Mouse (Mus musculus) spleen, embryonic (tissue): Measurements from ENCODE around the gene Ggps1.
"Not testable (repeated sequence)": the region's sequence is repeated elsewhere in the genome, so short reads cannot be mapped to it uniquely, and the experiment has no call there.

Experiments
- CTCF ChIA-PET: fragments of 350-600 bp; sonication (Branson Sonifier 250); formaldehyde crosslinking; loops from one replicate; lab custom pipeline; 2022; lab: Charles Lee

Ggps1 gene

DNA sequence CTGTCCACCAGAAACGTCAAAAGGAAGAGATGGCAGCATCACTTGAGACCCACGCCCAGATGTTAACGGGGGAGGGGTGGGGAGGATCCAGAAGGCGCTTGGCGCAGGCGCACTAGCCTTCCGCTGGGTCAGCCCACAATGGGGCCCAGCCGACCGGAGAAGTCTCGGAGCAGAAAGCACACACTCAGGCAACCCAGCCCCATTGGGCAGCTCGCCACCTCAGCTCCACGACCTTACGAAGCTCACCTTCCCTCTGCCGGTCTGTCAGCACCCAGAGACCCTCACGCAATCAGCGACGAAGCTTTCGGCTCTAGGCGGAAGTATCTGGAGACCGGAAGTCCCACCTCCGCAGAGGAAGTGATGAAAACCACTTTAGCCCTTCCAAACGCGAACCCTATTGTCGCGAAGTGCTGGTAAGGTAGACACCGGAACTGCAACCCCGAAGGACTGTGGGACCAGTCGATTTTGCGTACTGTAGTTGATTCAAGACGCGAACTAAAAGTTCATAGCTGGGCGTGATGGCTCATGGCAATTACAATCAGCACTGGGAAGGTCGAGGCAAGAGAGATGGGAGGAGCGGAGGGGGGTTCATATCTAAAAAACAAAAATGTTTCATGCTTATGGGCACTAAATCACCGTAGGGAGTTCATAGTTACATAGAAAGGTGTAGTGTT, 23.9 kb downstream of the Ggps1 start, which contains the start of gene Tbce:
TSS of gene Tbce (minus strand) at position 347 of the 674 bp plus-strand sequence.
- CTCF ChIA-PET, result interaction anchor here (0.8 to 0.9 kb wide), 2 partner anchors 22 to 23 kb away, joined by 3 read pairs; no protein-coding TSS in a partner anchor

DNA sequence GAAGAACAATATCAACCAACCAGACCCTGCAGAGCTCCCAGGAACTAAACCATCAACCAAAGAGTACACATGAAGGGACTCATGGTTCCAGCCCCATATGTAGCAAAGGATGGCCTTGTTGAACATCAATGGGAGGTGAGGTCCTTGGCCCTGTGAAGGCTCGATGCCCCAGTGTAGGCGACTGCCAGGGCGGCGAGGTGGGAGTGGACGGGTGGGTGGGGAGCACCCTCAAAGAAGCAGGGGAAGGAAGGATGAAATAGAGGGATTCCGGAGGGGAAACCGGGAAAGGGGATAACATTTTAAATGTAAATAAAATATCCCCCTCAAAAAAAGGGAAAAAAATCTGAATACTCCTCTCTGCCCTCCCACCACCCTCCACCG, 24.4 kb downstream of the Ggps1 start:
- CTCF ChIA-PET, result interaction anchor here (0.9 kb wide), 1 partner anchor 22 kb away, joined by 3 read pairs; no protein-coding TSS in a partner anchor

GRCm38 (mm10) chr13:14035875-14036630, 27.2 kb downstream of the Ggps1 start:
- CTCF ChIA-PET, result no interaction called here

GRCm38 (mm10) chr13:14035352-14035751, 27.9 kb downstream of the Ggps1 start:
- CTCF ChIA-PET, result interaction anchor here (0.6 kb wide), 1 partner anchor 10 kb away, joined by 9 read pairs; no protein-coding TSS in a partner anchor

DNA sequence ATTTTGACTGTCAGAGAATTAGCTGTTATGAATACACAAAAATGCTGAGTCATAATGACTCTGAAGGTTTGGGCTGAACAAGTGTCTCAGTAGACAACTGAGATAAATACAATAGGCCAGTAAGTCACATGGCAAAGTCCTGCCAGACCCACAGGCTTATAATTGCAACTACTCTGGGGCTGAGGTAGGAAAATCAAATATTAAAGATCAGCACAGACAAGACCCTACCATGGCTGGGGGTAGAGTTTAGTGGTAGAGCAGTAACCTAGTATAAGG, 29.3 kb downstream of the Ggps1 start:
- CTCF ChIA-PET, result no interaction called here

DNA sequence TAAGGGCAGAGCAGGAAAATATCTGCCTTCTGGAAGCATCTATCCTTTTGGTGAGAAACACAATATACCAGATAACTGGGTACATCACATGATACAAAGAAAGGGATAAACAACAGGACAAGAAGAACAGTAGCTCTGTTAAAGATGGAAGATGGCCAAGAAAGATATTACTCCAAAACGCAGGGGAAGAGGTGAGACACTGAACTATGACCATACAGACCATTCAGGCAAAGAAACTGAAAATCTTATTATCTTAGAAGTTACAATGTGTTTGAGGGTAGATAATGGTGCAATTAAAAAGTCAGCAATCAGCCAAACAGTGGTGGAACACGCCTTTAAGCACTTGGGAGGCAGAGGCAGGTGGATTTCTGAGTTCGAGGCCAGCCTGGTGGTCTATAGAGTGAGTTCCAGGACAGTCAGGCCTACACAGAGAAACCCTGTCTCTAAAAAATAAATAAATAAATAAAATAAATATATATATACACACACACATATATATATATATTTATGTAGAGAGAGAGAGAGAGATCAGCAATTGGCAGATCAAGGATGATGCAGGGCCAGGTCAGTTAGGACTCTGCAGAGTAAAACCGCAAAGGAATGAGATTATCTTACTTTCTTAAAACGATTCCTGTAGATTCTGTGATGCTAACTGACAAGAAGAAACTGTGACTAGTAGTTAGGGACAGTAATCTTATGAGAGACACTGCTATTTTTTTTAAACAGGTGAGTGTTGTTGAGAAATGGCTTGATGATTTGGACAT, 29.8 kb downstream of the Ggps1 start:
- CTCF ChIA-PET, result no interaction called here

DNA sequence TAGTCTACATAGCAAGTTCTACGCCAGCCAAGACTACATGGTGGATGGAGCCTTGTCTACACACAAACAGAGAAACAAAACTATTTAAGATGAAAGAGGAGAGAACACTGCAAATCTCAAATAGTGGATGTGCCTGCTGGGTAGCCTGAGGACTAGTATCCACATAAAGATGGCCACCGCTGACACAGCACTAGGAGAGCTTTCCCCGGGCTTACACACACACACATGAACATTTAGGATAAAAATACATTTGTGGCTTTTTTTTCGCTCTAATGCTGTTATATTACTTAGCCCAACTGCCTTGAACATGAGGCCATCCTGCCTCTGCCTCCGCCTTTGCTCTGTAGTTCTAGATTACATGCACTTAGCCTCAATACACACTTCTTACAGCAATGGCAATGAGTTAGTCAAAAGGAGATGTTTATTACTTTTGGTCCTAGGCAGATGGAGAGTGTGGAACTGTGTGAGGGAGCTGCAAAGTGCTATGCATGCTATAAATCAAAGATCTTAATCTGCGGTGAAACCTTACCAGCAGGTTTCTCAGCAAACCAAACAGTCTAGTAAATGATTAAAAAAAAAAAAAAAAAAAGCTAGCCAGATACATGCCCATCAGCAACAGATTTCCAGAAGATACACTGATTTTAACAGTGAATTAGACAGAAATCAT, 37.0 kb downstream of the Ggps1 start:
- CTCF ChIA-PET, result no interaction called here

DNA sequence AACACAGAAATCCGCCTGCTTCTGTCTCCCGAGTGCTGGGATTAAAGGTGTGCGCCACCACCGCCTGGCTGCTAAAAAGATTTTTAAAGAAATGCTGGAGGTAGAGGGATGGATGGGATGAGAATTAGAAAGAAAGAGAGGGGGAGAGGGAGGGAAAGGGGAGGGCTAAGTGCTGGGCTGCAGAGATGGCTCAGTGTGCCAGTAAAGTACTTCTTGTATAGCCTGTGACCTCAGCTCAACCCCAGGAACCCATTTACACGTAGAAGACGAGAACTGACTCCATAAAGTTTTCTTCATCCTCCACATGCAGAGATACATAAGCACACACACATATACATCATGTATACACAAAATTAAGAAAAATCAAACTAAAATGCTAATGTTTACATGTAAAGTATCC, 37.7 kb downstream of the Ggps1 start:
- CTCF ChIA-PET, result interaction anchor here (0.6 kb wide), 1 partner anchor 10 kb away, joined by 9 read pairs; no protein-coding TSS in a partner anchor

DNA sequence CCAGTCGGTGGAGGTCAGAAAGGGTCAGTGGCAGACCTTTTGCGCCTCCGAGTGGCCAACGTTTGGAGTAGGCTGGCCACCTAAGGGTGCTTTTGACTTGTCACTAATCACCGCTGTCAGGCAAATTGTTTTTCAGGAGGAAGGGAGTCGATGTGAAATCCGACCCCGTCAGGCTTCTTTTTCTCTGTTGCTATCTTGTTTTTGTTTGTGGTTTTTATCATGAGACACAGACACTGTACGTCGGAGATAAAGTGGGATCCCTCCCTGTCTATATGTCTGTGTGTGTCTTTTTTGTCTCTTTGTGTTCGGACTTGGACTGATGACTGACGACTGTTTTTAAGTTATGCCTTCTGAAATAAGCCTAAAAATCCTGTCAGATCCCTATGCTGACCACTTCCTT, 41.9 kb downstream of the Ggps1 start:
- CTCF ChIA-PET, result not testable (repeated sequence)

- CTCF ChIA-PET, result no interaction called here
These were observed 44.4 kb downstream of the Ggps1 start for GRCm38 (mm10) chr13:14018852-14019251.

DNA sequence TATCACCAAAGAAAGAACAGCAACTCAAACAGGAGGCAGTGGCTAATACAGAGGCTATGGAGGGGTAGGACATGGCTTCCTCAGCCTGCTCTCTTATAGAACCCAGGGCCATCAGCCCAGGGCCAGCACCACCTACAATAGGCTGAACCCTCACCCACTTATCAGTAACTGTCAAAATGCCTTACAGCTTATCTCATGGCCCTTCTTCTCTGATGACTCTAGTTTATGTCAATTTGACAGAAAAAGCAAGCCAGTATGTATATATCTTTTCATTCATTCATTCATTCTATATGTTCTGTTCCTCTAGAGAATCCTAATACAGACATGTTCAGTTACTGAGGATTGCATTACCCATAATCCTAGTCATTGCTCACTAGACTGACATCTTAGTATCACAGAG, 45.0 kb downstream of the Ggps1 start:
- CTCF ChIA-PET, result no interaction called here

GRCm38 (mm10) chr13:14015609-14016008, 47.7 kb downstream of the Ggps1 start:
- CTCF ChIA-PET, result no interaction called here

- CTCF ChIA-PET, result no interaction called here
These were observed 48.7 kb downstream of the Ggps1 start for GRCm38 (mm10) chr13:14014540-14014939.

GRCm38 (mm10) chr13:14014001-14014400, 49.3 kb downstream of the Ggps1 start:
- CTCF ChIA-PET, result no interaction called here

DNA sequence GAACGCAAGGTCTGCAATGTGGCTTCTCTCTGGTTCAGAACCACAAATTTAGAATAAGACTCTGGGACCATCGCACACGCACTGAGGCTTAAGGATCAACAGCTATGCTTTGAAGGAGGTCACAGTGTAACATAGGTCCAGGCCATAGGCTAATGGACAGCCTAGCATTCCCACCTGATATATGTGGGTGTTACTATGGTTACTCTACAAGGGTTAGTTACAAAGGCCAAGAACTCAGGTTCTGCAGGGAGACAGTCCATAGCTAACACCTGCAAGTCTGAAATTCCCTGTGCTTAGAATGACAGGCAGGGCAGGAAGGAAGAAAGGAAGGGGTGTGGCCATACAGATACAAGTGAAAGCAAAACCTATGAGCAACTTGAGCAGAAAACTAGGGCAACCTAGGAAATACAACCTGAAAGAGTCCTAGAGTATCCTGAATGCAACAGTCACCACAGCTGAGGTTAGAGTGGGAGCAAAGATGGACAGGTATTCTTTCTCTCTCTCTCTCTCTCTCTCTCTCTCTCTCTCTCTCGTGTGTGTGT, 51.8 kb downstream of the Ggps1 start:
- CTCF ChIA-PET, result no interaction called here

DNA sequence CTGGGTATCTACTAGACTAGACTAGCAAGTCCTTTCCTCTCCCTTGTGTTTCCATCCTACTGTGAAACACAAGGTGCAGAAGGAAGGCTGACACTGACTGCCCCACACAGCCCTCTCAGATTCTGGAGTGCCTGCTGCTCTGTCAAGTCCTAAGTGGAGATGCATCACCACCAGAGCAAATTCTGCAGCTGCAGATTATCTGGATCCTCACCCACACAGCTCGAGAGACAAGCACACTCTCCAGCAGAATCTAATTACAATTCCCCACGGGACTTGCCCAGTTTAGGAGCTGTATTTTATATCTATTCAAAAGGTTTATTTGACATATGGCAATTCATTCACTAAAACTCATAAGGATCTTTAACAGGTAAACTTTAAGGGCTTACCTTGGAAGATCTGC, 57.2 kb downstream of the Ggps1 start:
- CTCF ChIA-PET, result interaction anchor here (0.6 kb wide), 1 partner anchor 44 kb away, joined by 3 read pairs; no protein-coding TSS in a partner anchor

GRCm38 (mm10) chr13:14004999-14005398, 58.3 kb downstream of the Ggps1 start:
- CTCF ChIA-PET, result no interaction called here

DNA sequence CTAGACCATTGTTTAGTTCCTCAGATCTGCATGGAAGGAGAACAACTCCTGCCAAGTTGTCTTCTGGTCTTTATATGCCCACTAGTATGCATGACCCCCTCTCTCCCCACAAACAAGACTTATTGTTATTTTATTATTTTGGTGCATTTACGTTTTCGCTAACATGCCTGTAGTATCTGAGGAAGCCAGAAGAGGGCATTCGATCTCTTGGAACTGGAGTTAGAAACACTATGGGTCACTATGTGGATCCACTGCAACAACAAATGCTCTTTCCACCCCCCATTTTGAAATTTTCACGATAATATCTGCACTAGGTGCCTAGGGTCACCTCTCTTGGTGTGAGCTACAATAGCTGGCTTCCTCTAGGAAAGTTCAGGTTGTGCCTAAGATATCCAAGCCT, 59.2 kb downstream of the Ggps1 start:
- CTCF ChIA-PET, result no interaction called here

GRCm38 (mm10) chr13:14002706-14003105, 60.6 kb downstream of the Ggps1 start:
- CTCF ChIA-PET, result no interaction called here
